Mouse (Mus musculus) thymus, postnatal 4 days (tissue): ENCODE results near the gene Pi4k2b.

Experiments
- DNase-seq: peaks from one replicate; pipeline ENCODE4 v3.0.0; 2021

Pi4k2b gene

DNA sequence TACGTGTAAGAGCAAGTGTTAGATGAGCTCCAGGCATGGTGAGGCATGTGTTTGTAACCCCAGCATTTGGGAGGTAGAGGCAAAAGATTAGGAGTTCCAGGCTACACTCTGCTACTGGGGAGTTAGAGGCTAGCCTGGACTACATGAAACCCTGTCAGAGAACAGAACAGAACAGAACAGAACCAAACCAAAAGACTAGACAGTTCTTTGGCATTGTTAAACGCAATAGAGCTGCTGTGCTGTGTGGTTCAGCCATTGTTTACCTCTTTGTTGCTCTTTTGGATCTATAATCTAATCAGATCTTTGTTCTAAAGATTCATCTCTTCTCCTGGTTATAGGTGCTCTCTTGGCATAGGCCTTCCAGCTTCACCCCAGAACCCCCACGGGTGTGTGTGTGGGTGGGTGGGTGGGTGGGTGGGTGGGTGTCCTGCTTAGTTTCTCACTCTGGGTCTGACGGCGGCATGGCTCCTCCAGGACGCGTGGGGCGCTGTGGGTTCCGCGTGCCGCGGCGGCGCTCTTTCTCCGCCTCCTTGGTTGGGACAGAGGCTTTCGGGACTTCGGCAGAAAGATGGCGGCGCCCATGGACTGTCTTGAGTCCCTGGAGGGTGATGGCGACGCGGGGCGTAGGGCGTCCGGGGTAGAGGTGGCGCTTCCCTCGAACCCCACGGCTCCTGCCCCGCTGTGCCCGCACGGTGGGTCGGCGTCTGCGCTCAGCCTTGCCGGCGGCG, 41.3 kb downstream of the Pi4k2b start:
- peak; percentile 91 for DNase-seq

GRCm38 (mm10) chr5:52783251-52783620, 41.9 kb downstream of the Pi4k2b start:
- no peak for DNase-seq

DNA sequence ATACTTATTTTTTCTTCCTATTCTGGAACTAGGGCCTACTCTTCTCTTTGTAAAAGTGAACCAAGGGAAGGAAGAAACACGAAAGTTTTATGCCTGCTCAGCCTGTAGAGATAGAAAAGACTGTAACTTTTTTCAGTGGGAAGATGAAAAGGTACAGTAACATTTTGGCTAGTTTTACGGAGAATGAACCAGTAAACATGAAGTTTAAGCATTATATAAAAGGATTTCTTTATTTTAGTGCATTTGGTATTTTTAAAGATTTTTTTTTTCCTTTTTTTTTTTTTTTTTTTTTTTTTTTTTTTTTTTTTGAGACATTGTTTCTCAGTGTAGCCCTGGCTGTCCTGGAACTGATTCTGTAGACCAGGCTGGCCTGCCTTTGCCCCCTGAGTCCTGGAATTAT, 42.6 kb downstream of the Pi4k2b start:
- DNase-seq = no peak

DNA sequence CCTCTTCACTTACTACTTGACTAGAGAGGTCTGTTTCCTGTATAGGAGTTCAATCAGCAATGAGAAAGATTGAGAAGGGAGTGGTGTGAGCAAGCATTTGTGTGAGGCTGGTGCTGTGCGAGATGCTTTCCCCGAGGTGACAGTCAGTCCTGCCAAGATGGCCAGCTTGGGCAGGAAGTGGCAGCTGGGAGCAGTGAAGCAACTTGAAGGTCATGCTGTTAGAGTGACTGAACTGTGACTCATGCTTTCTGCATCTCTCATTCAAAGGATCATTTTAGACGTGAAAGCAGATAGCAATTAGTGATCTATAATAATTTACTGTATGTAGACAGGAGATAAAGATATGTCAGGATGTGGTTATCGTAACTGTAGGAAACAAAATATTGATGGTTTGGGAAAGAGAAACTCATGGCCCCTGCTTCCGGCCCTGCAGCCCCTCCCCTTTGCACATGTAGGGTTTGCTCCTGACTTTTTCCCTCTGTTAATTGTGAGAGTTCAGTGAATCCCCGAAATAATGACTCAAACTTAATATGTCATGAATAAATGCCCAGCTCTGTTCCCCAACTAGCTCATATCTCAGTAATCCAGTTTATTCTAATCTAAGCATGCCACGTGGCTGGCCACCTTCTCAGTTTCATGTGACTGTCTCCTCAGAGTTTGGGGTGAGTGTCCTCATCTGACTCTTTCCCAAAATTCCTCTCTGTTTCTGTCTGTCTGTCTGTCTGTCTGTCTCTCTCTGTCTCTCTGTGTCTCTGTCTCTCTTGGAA, 45.4 kb downstream of the Pi4k2b start:
- DNase-seq = no peak

DNA sequence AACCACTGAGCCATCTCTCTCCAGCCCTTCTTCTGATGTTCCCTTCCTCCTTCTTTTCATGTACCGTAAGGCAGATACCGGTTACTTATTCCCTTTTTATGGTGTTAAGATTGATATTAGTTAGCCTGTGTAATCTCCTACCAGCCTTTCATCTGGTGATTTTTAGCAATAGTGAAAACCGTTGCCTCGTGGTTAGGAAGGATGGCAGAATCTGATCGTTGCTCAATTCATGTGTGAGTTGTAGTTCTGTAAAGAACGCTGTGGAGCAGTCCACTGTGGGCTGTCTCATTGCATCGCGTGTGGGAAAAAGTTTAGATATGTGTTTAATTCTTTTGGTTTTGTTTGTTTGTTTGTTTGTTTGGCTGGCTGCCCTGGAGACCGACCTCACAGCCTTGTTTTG, 51.9 kb downstream of the Pi4k2b start:
- DNase-seq = no peak

DNA sequence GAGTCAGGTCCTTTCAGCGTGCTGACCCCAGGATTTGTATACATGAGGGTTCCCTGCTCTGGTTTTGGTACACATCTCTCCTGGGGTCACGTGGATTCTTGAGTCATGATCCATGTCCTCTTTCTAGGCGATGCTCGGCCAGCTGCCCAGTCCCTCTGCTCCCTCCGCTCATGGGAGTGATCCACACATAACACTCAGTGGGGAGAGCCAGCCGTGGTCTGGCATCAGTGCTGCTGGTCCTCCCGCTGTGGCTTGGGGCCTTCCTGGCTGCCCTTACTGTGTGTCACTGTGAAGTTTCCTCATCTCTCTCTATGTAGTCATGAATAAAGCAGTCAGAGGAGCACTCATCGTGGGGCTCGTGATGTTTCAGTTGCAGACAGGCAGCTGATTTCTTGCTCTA, 52.7 kb downstream of the Pi4k2b start:
- DNase-seq = no peak

DNA sequence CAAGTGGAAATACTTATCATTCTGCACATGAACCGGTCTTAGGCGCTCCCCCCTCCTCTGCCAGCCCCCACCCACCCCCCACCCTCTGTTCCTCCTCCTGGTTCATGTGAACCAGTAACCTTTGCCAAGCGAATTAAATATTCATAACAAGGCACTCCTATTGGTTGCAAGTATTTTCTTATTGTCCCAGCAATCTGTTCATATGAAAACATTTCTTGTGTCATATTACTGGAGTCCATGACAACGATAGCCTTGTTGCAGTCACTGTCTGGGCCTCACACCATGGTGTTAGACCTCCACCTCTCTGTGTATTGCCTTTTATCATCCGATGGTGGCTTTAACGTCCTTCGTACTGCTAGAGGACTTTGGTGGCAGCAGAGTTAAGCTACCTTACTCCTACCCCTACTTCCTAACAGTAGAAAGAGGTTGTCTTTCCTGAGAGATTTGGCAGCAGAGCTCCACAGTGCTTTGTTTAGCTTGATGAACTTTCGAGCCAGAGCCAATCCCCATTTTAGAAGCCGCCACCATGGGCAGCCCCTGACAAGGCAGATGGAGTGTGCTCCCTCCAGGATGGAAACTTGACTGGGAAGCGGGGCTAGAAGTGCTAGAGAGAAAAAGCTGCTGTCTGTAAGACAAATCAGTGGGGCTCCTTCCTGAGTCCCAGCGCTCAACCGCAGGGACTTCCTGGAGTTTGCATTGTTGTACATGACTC, 58.1 kb downstream of the Pi4k2b start:
- no peak for DNase-seq

GRCm38 (mm10) chr5:52805801-52806200, 64.4 kb downstream of the Pi4k2b start:
- DNase-seq = no peak

GRCm38 (mm10) chr5:52806349-52806748, 65.0 kb downstream of the Pi4k2b start:
- DNase-seq = no peak

GRCm38 (mm10) chr5:52807030-52807429, 65.7 kb downstream of the Pi4k2b start:
- no peak for DNase-seq

GRCm38 (mm10) chr5:52810446-52810845, 69.1 kb downstream of the Pi4k2b start:
- DNase-seq = no peak

GRCm38 (mm10) chr5:52811056-52811455, 69.7 kb downstream of the Pi4k2b start:
- DNase-seq = no peak

- DNase-seq = no peak
Observed at GRCm38 (mm10) chr5:52812456-52812855, 71.1 kb downstream of the Pi4k2b start.

- DNase-seq = no peak
Observed at GRCm38 (mm10) chr5:52813312-52813711, 71.9 kb downstream of the Pi4k2b start.

- no peak for DNase-seq
Observed at GRCm38 (mm10) chr5:52818676-52819075, 77.3 kb downstream of the Pi4k2b start.
